Mouse (Mus musculus) CH12F3 (cell line): ENCODE measurements around the gene Gm16181.

Experiments
- in situ Hi-C: fragments of 300-500 bp; cut with MboI; formaldehyde crosslinking; loops from 2 replicates; pipeline ENCODE4 v1.14.3; 2020; ENCODE audit warnings: low sequenced_read_pairs

Gm16181 gene

DNA sequence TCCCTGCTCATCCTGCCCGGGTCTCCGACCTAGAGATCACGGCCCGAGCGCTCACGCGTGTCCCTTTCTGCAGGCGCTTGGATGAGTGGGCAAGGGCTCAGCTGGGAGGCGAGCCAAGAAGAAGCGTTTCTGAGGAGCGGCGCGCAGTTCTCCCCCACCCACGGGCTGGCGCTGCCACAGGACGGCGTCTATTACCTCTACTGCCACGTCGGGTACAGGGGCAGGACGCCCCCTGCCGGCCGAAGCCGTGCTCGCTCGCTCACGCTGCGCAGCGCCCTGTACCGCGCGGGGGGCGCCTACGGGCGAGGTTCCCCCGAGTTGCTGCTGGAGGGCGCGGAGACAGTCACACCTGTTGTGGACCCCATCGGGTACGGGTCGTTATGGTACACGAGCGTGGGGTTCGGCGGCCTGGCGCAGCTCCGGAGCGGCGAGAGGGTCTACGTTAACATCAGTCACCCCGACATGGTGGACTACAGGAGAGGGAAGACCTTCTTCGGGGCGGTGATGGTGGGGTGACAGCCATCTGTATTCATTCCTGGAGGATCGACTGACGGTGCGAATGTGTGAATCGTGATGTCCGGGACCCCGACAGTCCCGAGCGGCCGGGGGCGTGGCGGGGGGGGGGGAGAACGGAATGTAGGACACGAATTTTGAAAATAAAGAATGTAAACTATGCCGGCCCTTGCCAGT, 24.9 kb upstream of the Gm16181 start:
- in situ Hi-C loops, result no loop called here

DNA sequence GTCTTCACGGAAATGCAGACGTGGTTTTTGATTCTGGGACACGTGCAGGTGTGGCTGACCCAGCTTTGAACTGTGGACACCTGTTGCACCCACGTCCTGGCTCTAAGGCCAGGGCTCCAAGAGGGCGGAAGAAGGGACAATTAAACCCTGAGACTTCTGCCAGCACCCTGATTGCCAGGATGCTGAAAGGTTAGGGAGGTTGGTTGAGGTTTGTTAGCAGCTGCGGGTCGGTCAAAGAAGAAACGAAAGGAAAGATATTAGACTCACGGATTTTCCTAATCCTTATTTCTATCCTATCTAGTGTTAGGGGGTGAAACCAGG, 24.4 kb upstream of the Gm16181 start:
- in situ Hi-C loops, result no loop called here

GRCm38 (mm10) chr17:35197126-35197525, 23.5 kb upstream of the Gm16181 start:
- in situ Hi-C loops, result no loop called here

GRCm38 (mm10) chr17:35198029-35198428, 22.6 kb upstream of the Gm16181 start:
- in situ Hi-C loops, result no loop called here

GRCm38 (mm10) chr17:35198946-35199345, 21.7 kb upstream of the Gm16181 start:
- in situ Hi-C loops, result no loop called here

GRCm38 (mm10) chr17:35200398-35200797, 20.2 kb upstream of the Gm16181 start:
- in situ Hi-C loops, result no loop called here

GRCm38 (mm10) chr17:35201128-35201527, 19.5 kb upstream of the Gm16181 start:
- in situ Hi-C loops, result no loop called here

GRCm38 (mm10) chr17:35201787-35202186, 18.8 kb upstream of the Gm16181 start, which contains the start of gene Tnf:
Gene Tnf (minus strand): TSS chr17:35202007.
- in situ Hi-C loops, result no loop called here

DNA sequence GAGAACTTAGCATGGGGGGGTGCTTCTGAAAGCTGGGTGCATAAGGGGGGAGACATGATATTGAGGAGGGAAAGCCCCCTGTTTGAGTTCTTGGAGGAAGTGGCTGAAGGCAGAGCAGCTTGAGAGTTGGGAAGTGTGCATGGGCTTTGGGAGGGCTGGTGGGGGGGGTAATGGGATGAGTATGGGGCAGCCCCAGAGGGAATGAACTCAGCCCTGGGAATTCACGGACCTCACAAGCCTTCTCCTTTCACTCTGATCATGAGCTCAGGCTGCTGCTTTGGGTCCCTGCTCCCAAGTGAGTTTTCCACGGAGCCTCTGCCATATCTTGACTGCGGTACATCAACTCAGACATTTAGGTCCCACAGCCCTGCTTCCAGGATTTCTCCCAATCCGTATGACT, 18.2 kb upstream of the Gm16181 start:
- in situ Hi-C loops, result no loop called here

DNA sequence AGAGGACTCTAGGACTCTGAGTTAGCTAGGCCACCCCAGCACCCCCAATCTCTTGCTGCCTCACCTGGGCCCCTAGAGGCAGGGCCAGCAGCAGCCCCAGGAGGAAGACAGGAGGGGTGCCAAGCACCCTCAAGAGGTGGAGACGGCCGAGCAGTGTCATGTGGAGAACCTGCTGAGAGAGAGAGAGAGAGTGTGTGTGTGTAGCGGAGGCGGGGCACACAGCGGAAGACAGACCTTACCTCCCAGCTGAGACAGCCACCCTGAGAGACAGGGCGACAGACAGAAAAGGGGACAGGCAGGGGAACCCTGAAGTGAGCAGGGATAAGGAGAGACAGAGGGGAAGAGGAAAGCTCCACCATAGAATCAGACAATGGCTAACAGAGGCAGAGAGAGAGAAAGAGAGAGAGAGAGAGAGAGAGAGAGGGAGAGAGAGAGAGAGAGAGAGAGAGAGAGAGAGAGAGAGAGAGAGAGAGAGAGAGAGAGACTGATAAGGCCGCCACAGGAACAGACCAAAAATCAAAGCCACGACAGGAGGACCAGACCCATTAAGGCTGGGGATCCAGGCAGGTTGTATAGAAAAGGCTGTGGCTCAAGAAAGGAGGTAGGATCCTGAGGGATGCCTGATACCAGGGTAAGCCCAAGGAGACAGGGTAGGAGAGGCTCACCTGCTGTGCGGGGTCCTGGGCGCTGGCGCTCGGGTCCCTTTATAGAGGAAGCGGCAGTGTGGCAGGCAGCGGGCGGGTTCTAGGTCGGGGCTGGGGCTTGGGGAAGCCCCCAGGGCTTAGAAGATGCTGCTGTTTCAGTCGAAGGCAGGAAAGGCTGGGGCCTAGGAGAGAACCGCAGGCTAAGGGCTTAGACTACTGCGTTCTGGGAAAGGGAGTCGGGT, 15.9 kb upstream of the Gm16181 start, which contains the start of gene Lta:
Lta (minus strand) TSS at position 858 of the 886 bp plus-strand sequence.
- in situ Hi-C loops, result no loop called here

GRCm38 (mm10) chr17:35205380-35205769, 15.3 kb upstream of the Gm16181 start:
- in situ Hi-C loops, result no loop called here

- in situ Hi-C loops, result no loop called here
Measured at GRCm38 (mm10) chr17:35209785-35210535, 10.7 kb upstream of the Gm16181 start.

DNA sequence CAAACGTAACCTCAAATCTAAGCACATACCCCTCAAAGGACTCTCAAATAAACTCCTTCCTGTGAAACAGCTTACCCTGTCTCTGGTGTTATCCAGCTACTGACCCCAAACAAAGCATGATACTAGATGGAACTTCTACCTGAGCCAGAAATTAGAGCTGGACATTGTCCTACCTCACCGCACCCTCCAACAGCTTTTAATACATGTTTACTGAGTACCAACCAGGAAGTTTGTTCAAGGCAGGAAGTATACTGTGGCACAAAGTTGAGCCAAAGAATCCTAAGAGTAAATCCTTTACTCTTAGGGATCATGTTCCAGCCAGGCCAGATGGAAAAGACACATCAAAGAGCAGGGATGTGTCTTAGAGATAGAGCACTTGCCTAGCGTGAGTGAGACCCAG, 10.0 kb upstream of the Gm16181 start:
- in situ Hi-C loops, result no loop called here

DNA sequence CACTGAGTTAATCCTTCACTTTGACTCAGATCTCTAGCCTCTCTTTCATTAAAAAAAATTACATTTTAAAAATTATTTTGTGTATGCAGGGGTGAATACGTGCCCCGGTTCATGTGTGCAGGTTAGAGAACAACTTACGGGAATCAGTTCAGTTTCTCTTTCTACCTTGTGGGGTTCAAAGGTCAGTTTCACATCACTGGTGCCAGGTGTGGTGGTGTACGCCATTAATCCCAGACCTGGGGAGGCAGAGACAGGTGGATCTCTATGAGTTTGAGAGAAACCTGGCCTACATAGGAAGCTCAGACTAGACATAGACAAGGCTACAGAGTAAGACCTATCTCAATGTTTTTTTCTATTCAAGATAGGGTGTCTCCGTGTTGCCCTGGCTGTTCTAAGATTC, 7.6 kb upstream of the Gm16181 start:
- in situ Hi-C loops, result no loop called here

DNA sequence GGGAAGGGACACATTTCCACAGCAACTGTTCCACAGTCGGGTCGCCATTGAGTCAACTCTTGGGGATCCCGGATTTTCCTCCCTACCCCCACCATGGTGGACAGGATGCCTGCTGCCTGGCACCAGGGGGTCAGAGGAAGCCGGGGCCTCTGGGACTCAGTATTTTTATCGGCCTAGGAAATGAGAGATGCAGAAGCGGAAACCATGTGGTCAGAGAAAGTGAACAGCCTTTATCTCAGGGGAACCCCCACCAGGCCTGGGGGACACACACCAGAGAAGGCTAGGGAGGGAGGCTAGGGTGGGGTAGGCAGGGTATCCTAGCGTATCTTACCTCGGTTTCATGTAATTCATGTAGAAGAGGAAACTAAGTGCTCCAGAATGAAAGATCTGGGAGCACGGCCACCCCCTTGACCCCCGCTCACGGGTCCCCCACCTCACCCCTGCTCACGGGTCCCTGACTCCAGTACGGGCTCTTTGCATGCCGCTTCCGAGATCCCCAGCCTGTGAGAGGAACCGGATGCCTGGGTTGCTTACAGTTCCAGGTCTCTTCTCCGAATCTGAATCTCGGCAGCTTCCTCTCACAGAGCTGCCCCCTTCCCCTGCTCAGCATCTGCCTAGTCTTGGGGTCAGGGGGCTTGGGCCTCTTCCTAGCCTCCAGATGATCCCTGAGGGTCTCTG, 2.0 kb upstream of the Gm16181 start:
- in situ Hi-C loops, result no loop called here

DNA sequence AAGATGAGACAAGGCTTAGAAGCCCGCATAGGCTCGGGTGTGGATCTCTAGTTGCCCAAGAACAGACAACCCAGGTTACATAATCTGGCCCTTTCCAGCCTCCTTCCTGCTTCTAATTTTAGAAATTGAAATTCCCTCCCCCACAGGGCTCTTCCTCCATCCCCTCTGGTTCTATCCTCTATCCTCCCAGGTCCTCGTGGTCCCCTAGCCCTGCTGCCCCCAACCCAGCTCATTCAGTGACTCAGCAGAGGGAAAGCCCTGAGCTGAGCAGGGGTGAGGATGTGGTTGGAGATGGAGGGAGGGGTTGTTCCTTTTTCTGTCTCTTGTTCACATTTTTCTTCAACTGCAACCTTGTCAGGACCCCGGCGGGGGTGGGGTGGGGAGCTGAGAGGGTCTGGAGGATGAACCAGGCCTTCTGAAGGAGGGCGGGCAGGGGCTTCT, 1.0 kb upstream of the Gm16181 start:
- in situ Hi-C loops, result no loop called here

DNA sequence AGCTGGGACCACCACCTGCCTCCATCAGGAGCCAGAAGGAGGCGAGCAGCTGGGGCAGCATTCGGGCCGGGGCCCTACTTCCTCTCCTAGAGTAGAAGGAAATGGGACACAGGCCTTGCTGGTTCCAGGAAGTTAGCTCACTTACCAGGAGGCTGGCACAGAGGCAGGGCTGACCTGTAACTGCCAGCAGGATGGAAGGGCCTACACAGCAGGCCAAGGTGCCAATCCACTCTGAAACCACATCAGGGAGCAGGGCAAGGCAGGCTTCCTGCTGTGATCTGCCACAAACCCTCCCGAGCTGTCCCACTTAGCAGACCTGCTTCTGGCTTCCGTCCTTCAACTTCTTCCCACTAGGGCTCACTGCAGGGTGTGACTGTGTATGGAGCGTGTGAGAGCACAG, 1.7 kb downstream of the Gm16181 start:
- in situ Hi-C loops, result no loop called here

DNA sequence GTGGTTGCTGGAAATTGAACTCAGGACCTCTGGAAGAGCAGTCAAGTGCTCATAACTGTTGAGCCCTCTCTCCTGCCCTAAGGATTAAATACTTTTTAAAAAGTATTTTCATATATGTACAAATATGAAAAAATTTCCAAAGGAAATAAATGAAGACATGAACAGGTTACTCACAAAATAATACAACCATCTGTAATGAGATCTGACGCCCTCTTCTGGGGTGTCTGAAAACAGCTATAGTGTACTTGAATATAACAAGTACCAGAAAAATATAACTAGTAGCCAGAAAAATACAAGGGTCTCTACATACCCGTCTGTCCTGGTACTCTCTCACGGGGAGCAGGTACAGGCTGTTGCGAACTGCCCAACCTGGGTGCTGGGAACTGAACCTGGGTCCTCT, 4.0 kb downstream of the Gm16181 start:
- in situ Hi-C loops, result no loop called here

DNA sequence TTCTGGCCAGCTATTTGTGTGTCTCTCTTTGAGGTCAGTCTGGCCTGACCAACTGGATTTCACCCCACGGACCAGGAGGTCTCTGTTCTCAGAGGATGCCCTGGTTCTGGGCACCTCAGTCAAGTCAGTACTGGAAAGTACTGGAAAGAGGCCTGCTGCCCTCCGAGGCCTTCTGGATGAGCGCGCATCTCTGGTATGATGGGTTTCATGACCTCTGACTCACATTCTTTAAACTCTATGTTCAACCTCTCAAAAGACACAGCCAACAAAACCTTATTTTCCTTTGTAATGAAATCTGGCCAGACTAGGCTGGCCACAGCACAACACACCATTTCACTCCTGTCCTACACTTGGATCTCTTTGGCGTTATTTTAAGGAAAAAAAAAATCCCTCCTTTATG, 4.8 kb downstream of the Gm16181 start:
- in situ Hi-C loops, result no loop called here

DNA sequence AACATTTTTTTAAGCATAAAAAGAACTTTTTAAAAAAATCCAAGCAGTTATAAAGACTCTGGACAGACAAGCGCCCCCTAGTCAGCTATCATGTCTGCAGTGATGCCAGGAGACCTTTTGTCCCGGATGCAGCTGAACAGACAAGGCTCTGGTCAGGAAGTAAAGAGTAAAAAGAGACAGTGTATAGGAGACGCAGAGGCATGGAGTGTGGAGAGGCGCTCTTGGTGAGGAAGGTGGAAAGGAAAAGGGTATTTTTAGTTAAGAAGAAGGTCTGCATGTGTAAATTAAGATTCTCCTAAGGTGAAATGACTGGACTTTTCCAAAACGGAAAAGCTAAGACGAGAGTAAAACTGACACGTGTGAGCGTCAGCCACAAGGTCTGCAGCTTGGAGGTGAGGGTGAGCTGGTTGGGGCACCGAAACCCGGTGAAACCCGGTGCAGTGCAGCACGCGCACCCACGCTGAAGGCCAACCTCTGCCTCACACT, 6.0 kb downstream of the Gm16181 start:
- in situ Hi-C loops, result no loop called here

GRCm38 (mm10) chr17:35231022-35231421, 10.4 kb downstream of the Gm16181 start:
- in situ Hi-C loops, result loop anchor here (5.0 kb wide), 1 partner anchor 64 kb away; no protein-coding TSS in a partner anchor
